Mouse (Mus musculus) heart, embryonic 10.5 days (tissue): ENCODE measurements around the gene Cd109. TPM values are rescaled to one million over a fixed set of nuclear protein-coding genes. Genes with fewer than 3 reads are reported as not detected.

Experiments
- DNase-seq: peaks from one replicate; pipeline ENCODE4 v3.0.0-alpha.2; 2017; ENCODE audit warnings: low spot score
- H3K27ac ChIP-seq: fragments of 300-500 bp; sonication (generic); 2 replicates; pipeline ENCODE4 v1.5.1; 2016; ENCODE audit warnings: mild to moderate bottlenecking
- H3K27me3 ChIP-seq: fragments of 300-500 bp; sonication (generic); 2 replicates; pipeline ENCODE4 v1.6.1; 2016; ENCODE audit warnings: mild to moderate bottlenecking; ENCODE audit not compliant: poor library complexity, insufficient read depth, severe bottlenecking
- H3K36me3 ChIP-seq: fragments of 300-500 bp; sonication (generic); 2 replicates; pipeline ENCODE4 v1.6.1; 2016; ENCODE audit warnings: mild to moderate bottlenecking, moderate library complexity
- H3K4me1 ChIP-seq: fragments of 300-500 bp; sonication (generic); 2 replicates; pipeline ENCODE4 v1.6.1; 2016; ENCODE audit warnings: mild to moderate bottlenecking
- H3K4me3 ChIP-seq: fragments of 300-500 bp; sonication (generic); 2 replicates; pipeline ENCODE4 v1.5.1; 2016; ENCODE audit warnings: mild to moderate bottlenecking, moderate library complexity
- H3K9me3 ChIP-seq: fragments of 300-500 bp; sonication (generic); 2 replicates; pipeline ENCODE4 v1.6.1; 2016; ENCODE audit warnings: mild to moderate bottlenecking, moderate library complexity
- WGBS: fragments of 180-500 bp; shearing (Covaris S2); methylation state at CpG from one replicate; pipeline ENCODE4 v1.1.7; 2016; 5-methylcytosine and 5-hydroxymethylcytosine counted together
- polyA plus RNA-seq: library from polyadenylated mRNA; unstranded; fragments of >200 nt; fragmentation: Nextera tagmentation; extraction: Ambion mirVana; gene quantifications from 2 replicates; pipeline ENCODE4 v1.2.1, GENCODE M21; 2016

Cd109 gene
- polyA plus RNA-seq, 1 experiment from 2014 or later = 1.1 TPM

DNA sequence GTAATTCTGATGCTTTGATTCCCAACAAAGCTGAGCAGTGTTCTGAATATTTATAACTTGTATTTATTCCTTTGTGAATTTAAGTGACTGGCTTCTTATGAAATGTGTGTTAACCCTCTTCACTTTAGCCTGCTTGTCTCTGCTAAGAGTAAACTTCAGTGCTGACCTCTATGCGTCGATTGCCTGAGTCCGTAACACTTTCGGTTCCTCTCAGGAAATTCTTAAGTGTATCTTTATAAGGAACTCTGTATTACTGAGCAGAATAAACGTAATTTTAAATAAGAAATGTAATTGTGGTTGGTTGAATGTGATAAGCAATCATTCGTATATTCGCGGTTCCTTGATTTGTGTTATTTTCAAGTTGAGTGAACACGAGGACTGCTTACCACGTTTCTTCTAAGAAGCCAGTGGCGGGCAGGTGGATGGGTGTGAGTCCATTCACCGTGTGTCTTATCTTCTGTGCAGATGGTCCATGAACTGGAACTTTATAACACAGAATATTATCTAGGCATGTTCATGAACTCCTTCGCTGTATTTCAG, 56.2 kb downstream of the Cd109 start:
- H3K4me1 ChIP-seq = no peaks in the 10 kb centered on the region
- H3K36me3 ChIP-seq = no peaks in the 10 kb centered on the region
- WGBS = 84% methylated on average over 13 of the region's 13 CpGs
- no peak for DNase-seq
- H3K27ac ChIP-seq = no peak overlapping the region
- H3K9me3 ChIP-seq = no peaks in the 10 kb centered on the region
- no peak overlapping the region for H3K4me3 ChIP-seq
- no peaks in the 10 kb centered on the region for H3K27me3 ChIP-seq

GRCm38 (mm10) chr9:78700691-78701090, 85.3 kb downstream of the Cd109 start:
- H3K27me3 ChIP-seq = no peaks in the 10 kb centered on the region
- 3% methylated on average over 1 of the region's 1 CpGs for WGBS

GRCm38 (mm10) chr9:78702509-78703239, 87.3 kb downstream of the Cd109 start:
- Histone ChIP-seq H3K4me1 (no peaks in the 10 kb centered on the region), H3K27ac (no peak overlapping the region), H3K9me3 (0 out of 2 replicates have a peak, but pooled peaks cover 3% of the 10 kb centered on the region), H3K4me3 (no peak overlapping the region), H3K27me3 (no peaks in the 10 kb centered on the region), H3K36me3 (no peaks in the 10 kb centered on the region)
- no peak for DNase-seq
- 88% methylated on average over 12 of the region's 12 CpGs for WGBS

More at GRCm38 (mm10) chr9:78700691-78701090, 85.3 kb downstream of the Cd109 start:
- no peak for DNase-seq
- Histone ChIP-seq H3K4me1 (no peaks in the 10 kb centered on the region), H3K9me3 (no peaks in the 10 kb centered on the region), H3K36me3 (no peaks in the 10 kb centered on the region), H3K27ac (no peak overlapping the region), H3K4me3 (no peak overlapping the region)

GRCm38 (mm10) chr9:78720888-78721798, 105.8 kb downstream of the Cd109 start:
- Histone ChIP-seq H3K4me3 (no peak overlapping the region), H3K36me3 (no peaks in the 10 kb centered on the region), H3K9me3 (no peaks in the 10 kb centered on the region), H3K27me3 (no peaks in the 10 kb centered on the region), H3K4me1 (no peaks in the 10 kb centered on the region), H3K27ac (no peak overlapping the region)
- DNase-seq = no peak
- 70% methylated on average over 6 of the region's 6 CpGs for WGBS

DNA sequence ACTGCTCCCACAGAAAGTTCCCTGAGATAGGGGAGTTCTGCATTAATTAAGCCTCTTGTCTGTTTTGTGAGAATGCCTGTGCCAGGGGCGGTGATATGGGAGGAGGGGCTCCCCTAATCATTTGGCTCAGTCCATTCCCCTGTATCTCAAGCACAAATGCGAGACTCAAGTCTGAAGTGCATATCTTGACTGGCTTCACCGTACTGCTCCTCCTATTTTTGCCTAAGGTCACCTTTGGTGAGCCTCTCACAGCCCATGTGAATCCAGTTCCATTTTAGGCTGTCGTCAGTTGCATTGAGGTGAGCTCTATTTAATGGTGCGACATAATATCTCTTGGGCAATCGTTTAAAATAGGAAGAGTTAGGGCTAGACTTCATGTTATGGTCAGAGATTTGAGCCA, 116.6 kb downstream of the Cd109 start:
- DNase-seq = no peak
- no peak overlapping the region for H3K4me3 ChIP-seq
- no peak overlapping the region for H3K27ac ChIP-seq
- no peaks in the 10 kb centered on the region for H3K36me3 ChIP-seq
- WGBS = 51% methylated on average over 6 of the region's 6 CpGs
- 0 out of 2 replicates have a peak, but pooled peaks cover 6% of the 10 kb centered on the region for H3K4me1 ChIP-seq
- H3K27me3 ChIP-seq = no peaks in the 10 kb centered on the region
- H3K9me3 ChIP-seq = no peaks in the 10 kb centered on the region

- Histone ChIP-seq H3K4me3 (no peak overlapping the region), H3K4me1 (0 out of 2 replicates have a peak, but pooled peaks cover 6% of the 10 kb centered on the region), H3K36me3 (no peaks in the 10 kb centered on the region), H3K9me3 (no peaks in the 10 kb centered on the region), H3K27me3 (no peaks in the 10 kb centered on the region), H3K27ac (no peak overlapping the region)
- 69% methylated on average over 3 of the region's 3 CpGs for WGBS
- no peak for DNase-seq
Observed at GRCm38 (mm10) chr9:78735519-78735918, 120.2 kb downstream of the Cd109 start.

DNA sequence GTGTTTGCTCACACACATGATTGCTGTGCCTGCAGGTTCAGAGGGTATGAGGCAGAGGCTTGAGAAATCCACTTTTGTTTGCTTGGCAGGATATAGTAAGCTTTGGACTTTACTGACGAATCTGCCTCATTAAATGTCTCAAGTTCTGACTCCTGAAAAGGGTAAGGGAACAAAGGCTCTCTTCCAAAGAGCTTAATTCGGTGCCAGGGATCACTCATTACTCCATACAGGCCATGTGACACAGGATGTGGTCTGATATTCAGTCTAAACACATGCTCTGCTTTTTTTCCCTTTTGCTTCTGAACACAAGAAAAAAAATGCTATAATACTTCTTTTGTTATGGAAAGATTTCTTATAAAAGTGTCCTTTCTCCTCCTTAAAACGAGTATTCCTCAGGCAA, 126.7 kb downstream of the Cd109 start:
- WGBS = 69% methylated on average over 3 of the region's 3 CpGs
- no peaks in the 10 kb centered on the region for H3K9me3 ChIP-seq
- DNase-seq = no peak

DNA sequence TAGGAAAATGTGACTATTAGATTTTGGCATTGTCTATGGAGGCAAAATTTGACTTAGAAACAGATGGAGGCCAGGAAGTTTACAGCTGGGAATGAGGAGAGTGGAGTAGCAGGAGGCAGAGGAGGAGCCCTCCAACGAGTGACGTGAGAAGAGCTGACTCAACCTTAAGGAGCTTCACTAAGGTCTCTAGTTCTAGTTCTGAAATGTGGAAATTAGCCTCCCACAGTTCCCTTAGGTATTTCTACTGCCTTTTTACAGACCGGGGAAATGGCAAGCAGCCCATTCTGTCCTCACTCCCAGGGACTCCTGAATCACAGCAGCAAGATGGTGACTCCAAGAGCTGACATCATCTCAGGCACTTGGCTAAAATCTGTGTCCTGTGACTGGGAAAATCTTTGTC, 134.9 kb downstream of the Cd109 start:
- H3K27me3 ChIP-seq = no peaks in the 10 kb centered on the region
- 0 out of 2 replicates have a peak, but pooled peaks cover under 1% of the 10 kb centered on the region for H3K4me1 ChIP-seq
- DNase-seq = no peak
- no peaks in the 10 kb centered on the region for H3K9me3 ChIP-seq
- no peak overlapping the region for H3K27ac ChIP-seq
- H3K4me3 ChIP-seq = no peak overlapping the region
- WGBS = 67% methylated on average over 3 of the region's 3 CpGs
- H3K36me3 ChIP-seq = no peaks in the 10 kb centered on the region

More for the DNA sequence above, 126.7 kb downstream of the Cd109 start:
- Histone ChIP-seq H3K4me1 (0 out of 2 replicates have a peak, but pooled peaks cover 4% of the 10 kb centered on the region), H3K36me3 (no peaks in the 10 kb centered on the region), H3K27me3 (no peaks in the 10 kb centered on the region), H3K27ac (no peak overlapping the region), H3K4me3 (no peak overlapping the region)

Other genes starting within 250 kb of the Cd109 start
- not detected in 2 replicates for gene Dppa5a, start 247.4 kb upstream of the Cd109 start, polyA plus RNA-seq
- gene Ooep, start 236.8 kb upstream of the Cd109 start, polyA plus RNA-seq = 0.97 and 1.2 TPM in 2 replicates
- gene Ddx43, start 219.8 kb upstream of the Cd109 start, polyA plus RNA-seq = 0.24 and 0.25 TPM in 2 replicates
- 0.36 and 0.72 TPM in 2 replicates for gene Cgas, start 172.3 kb upstream of the Cd109 start, polyA plus RNA-seq
- gene Mto1, start 167.3 kb upstream of the Cd109 start, polyA plus RNA-seq = 28.1 and 30.3 TPM in 2 replicates
- gene Gm17324, start 166.8 kb upstream of the Cd109 start, polyA plus RNA-seq = 0.89 and 1.1 TPM in 2 replicates
- 2,877 and 3,185 TPM in 2 replicates for gene Eef1a1, start 126.4 kb upstream of the Cd109 start, polyA plus RNA-seq
- 6.0 and 7.0 TPM in 2 replicates for gene Slc17a5, start 27.5 kb upstream of the Cd109 start, polyA plus RNA-seq